Mouse (Mus musculus) kidney, postnatal 0 days (tissue): ENCODE results near the gene Ip6k2. TPM values are rescaled to one million over a fixed set of nuclear protein-coding genes. Genes with fewer than 3 reads are reported as not detected.
A peak's percentile ranks its signal among the peaks of the same experiment; 100 is the strongest.

Experiments
- ATAC-seq: fragments of 200-750 bp; cut with Nextera tagmentation; replicated peaks from 2 replicates; pipeline ENCODE4 v1.8.0; 2017; ENCODE audit warnings: low read depth, moderate number of reproducible peaks, moderate TSS enrichment, moderate library complexity; ENCODE audit not compliant: low FRiP score
- DNase-seq: peaks from one replicate; pipeline ENCODE4 v3.0.0-alpha.2; 2016; ENCODE audit warnings: low spot score
- H3K27ac ChIP-seq: fragments of 300-500 bp; sonication (generic); 2 replicates; pipeline ENCODE4 v1.5.1; 2014; ENCODE audit warnings: mild to moderate bottlenecking
- H3K27me3 ChIP-seq: fragments of 300-500 bp; sonication (generic); 2 replicates; pipeline ENCODE4 v1.6.1; 2014; ENCODE audit warnings: low read length, mixed read lengths; ENCODE audit not compliant: insufficient read depth
- H3K36me3 ChIP-seq: fragments of 300-500 bp; sonication (generic); 2 replicates; pipeline ENCODE4 v1.6.1; 2014; ENCODE audit warnings: low read length, mixed read lengths; ENCODE audit not compliant: insufficient read depth
- H3K4me1 ChIP-seq: fragments of 300-500 bp; sonication (generic); replicated peaks from 2 replicates; pipeline ENCODE4 v1.6.1; 2014; ENCODE audit warnings: antibody characterized with exemption, low read length, mixed read lengths; ENCODE audit not compliant: insufficient read depth
- H3K4me2 ChIP-seq: fragments of 300-500 bp; sonication (generic); 2 replicates; pipeline ENCODE4 v1.6.1; 2014; ENCODE audit warnings: mild to moderate bottlenecking, low read length, moderate library complexity, mixed read lengths
- H3K4me3 ChIP-seq: fragments of 300-500 bp; sonication (generic); replicated peaks from 2 replicates; pipeline ENCODE4 v1.5.1; 2014; ENCODE audit warnings: low read depth, low read length
- H3K9ac ChIP-seq: fragments of 300-500 bp; sonication (generic); 2 replicates; pipeline ENCODE4 v1.6.1; 2014; ENCODE audit warnings: low read depth, low read length
- H3K9me3 ChIP-seq: fragments of 300-500 bp; sonication (generic); replicated peaks from 2 replicates; pipeline ENCODE4 v1.6.1; 2016; ENCODE audit warnings: low read length, inconsistent platforms, mixed read lengths
- CTCF ChIP-seq: IDR thresholded peaks from 2 replicates; pipeline ENCODE4 v1.5.1; 2016; ENCODE audit warnings: antibody characterized with exemption, low read depth, mild to moderate bottlenecking, moderate library complexity
- WGBS: fragments of 180-500 bp; shearing (Covaris S2); extraction: QIAGEN DNeasy Blood & Tissue Kit; methylation state at CpG from one replicate; pipeline ENCODE4 v1.1.7; 2014; 5-methylcytosine and 5-hydroxymethylcytosine counted together
- polyA plus RNA-seq: library from polyadenylated mRNA; unstranded; fragments of >200 nt; fragmentation: Nextera tagmentation; extraction: Ambion mirVana; gene quantifications from 2 replicates; pipeline ENCODE4 v1.2.1, GENCODE M21; 2015

The Ip6k2 gene
- 74.6 and 79.5 TPM in 2 replicates for polyA plus RNA-seq

DNA sequence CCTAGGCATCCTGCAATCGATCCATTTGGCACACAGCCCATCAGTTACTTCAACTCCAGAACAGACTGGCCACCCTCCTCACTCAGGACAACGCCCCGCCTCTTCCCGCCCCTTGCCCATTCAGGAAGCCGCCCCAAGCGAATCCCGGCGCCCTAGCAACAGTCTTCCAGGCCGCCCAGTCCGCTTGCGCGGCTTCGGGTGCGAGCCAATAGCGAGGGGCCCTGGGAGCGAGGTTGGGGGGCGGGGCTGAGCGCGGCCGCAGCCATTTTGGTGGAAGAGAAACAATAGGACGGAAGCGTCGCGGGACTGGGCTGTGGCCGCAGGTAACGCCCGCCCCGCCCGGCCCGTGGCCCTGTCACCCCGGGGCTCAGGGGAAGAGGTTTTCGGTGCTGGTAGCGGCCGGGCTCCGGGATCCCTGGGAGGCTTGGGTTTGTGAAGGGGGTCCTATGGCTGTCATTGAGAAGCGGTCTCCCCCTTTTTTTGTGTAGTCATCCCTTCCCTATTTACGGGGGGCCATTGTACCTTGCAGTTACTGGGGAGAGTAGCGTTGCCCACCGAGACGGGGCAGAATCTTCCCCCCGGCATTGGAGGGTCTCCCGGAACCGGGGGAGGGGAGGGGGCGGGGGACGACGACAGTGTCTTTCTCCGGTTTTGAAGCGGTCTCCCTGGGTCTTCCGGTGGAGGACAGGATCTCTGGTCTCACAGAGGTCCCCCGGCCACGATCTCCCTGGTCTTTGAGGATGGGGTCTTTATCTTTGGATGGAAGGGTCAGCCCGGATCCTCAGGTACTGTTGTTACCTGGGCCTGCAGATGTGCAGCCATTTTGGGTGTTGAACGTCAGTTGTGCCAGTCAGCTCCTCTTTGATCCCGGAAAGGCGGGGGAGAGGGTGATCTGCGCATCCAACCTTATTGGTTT, at the start of gene Ip6k2:
Gene Ip6k2, plus strand, starts transcription at position 249 of the 916 bp plus-strand sequence.
- peak within 1 kb of the TSS; percentile 87 for H3K27ac ChIP-seq
- H3K36me3 ChIP-seq, result no peaks in the 10 kb centered on the region
- no peaks in the 10 kb centered on the region for H3K27me3 ChIP-seq
- ATAC-seq (peak; percentile 99), DNase-seq (peak; percentile 98)
- WGBS, result under 1% methylated on average over 56 of the region's 56 CpGs
- H3K4me3 ChIP-seq, result peak within 1 kb of the TSS; percentile 82
- peak within 1 kb of the TSS; percentile 94 for H3K9ac ChIP-seq
- peaks cover 28% of the 10 kb centered on the region for H3K4me1 ChIP-seq
- H3K9me3 ChIP-seq, result no peaks in the 10 kb centered on the region
- TF ChIP-seq CTCF, result no peak
- peak within 1 kb of the TSS; percentile 60 for H3K4me2 ChIP-seq

- Histone ChIP-seq H3K27me3 (no peaks in the 10 kb centered on the region), H3K4me1 (no peaks in the 10 kb centered on the region), H3K27ac (no peak overlapping the region), H3K36me3 (peaks cover 30% of the 10 kb centered on the region), H3K4me3 (no peak overlapping the region), H3K9me3 (no peaks in the 10 kb centered on the region), H3K4me2 (no peak overlapping the region), H3K9ac (no peak overlapping the region)
- no peak for ATAC-seq
- no peak for DNase-seq
- TF ChIP-seq CTCF, result no peak
Measured at GRCm38 (mm10) chr9:108734626-108735025, 49.0 kb upstream of the Ip6k2 start.

DNA sequence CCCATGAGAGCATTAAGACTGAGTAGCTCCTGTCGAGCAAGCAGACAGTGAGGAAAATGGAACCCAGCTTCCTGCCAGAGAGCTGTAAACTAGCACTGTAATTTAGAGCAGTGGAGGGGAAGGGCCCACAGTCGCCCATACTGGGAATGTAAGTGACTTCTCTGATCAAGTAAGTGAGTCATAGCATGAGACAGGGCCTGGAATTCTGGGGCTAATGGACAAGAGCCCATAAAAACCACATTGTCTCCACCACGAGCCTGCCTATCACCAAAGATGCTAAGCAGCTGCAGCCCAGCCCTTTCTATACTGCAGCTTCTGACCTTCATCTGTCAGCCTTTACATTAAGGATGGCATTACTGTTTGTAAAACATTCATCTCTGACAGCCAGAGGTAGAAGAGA, 44.4 kb upstream of the Ip6k2 start:
- Histone ChIP-seq H3K4me3 (no peak overlapping the region), H3K9me3 (no peaks in the 10 kb centered on the region), H3K27me3 (no peaks in the 10 kb centered on the region), H3K9ac (no peak overlapping the region), H3K36me3 (peaks cover 32% of the 10 kb centered on the region), H3K4me1 (no peaks in the 10 kb centered on the region), H3K4me2 (no peak overlapping the region), H3K27ac (no peak overlapping the region)
- no peak for TF ChIP-seq CTCF
- WGBS, result 36% methylated on average over 3 of the region's 3 CpGs
- ATAC-seq (no peak), DNase-seq (no peak)

DNA sequence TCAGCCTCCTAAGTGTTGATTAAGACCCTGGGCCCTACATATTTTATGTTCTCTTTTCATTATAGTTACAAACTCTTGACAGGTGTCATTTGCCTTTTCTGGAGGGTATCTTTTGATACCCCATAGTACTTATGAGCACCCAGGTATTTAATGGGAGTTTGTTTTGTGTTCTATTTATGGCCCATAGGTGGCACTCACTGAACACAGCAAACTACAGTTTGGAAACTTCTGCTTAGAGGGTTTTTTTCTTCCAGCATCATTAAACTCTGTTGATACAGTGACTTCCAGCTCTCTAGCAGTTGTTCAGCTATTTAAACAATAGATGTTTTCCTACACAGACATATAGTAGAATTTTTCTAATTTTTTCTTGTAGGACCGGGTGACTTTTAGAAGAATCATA, 43.5 kb upstream of the Ip6k2 start:
- H3K27ac ChIP-seq, result no peak overlapping the region
- DNase-seq (peak; percentile 57), ATAC-seq (no peak)
- no peak overlapping the region for H3K4me2 ChIP-seq
- no peaks in the 10 kb centered on the region for H3K4me1 ChIP-seq
- TF ChIP-seq CTCF, result peak; percentile 66
- WGBS, result 100% methylated on average over 1 of the region's 1 CpGs
- no peak overlapping the region for H3K9ac ChIP-seq
- H3K9me3 ChIP-seq, result no peaks in the 10 kb centered on the region
- no peaks in the 10 kb centered on the region for H3K27me3 ChIP-seq
- H3K36me3 ChIP-seq, result peaks cover 31% of the 10 kb centered on the region
- H3K4me3 ChIP-seq, result no peak overlapping the region

DNA sequence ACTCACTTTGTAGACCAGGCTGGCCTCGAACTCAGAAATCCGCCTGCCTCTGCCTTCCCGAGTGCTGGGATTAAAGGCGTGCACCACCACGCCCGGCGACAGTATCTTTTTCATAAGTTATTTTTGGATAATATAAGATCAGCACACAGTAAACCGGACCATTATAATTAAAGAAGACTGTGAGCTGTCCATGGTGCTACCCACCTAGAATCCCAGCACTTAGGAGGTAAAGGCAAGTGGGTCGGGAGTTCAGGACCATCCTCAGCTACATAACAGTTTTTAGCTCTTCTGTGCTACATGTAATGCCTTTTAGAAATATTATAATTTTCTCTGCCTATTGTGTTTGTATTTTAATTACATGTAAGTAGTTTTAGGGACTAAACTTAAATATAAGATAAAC, 41.5 kb upstream of the Ip6k2 start:
- Histone ChIP-seq H3K4me2 (no peak overlapping the region), H3K4me3 (no peak overlapping the region), H3K27ac (no peak overlapping the region), H3K27me3 (no peaks in the 10 kb centered on the region), H3K4me1 (no peaks in the 10 kb centered on the region), H3K9me3 (no peaks in the 10 kb centered on the region), H3K9ac (no peak overlapping the region), H3K36me3 (peaks cover 38% of the 10 kb centered on the region)
- WGBS, result 93% methylated on average over 9 of the region's 9 CpGs
- ATAC-seq, result no peak
- no peak for DNase-seq
- TF ChIP-seq CTCF, result no peak

GRCm38 (mm10) chr9:108746876-108747499, 36.6 kb upstream of the Ip6k2 start:
- no peak for TF ChIP-seq CTCF
- Histone ChIP-seq H3K27ac (no peak overlapping the region), H3K4me2 (no peak overlapping the region), H3K36me3 (peaks cover 47% of the 10 kb centered on the region), H3K27me3 (no peaks in the 10 kb centered on the region), H3K9me3 (no peaks in the 10 kb centered on the region), H3K4me1 (no peaks in the 10 kb centered on the region), H3K4me3 (no peak overlapping the region), H3K9ac (no peak overlapping the region)
- DNase-seq, result no peak
- WGBS, result 86% methylated on average over 14 of the region's 14 CpGs
- no peak for ATAC-seq
